In the genomic region with DNA sequence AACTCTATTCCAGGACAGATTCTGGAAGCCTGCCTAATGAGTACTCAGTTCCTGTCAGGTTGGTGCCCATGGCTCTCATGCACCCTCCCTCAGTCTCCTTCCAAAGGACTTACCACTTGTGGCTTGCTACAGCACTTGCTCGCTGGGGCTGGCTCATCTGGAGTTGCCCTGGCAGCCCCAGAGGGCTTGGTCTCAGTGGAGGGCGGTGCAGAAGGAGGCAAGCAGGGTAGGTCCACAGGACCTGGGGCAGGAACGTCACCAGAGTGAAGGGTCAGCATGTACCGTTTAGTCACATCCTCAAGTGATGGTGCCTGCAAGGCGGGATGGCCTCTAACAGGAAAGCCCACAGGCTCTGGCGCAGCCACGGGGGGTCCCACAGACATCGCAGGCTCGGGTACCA, we compare ENCODE assay signal across 8 mouse cellular contexts. TPM values are rescaled to one million over a fixed set of nuclear protein-coding genes. Genes with fewer than 3 reads are reported as not detected.
DNase-seq lines count a peak whose midpoint lies in the region; ATAC-seq lines count a peak whose summit lies in the region.

No protein-coding gene starts in this region.

- H3K9me3 ChIP-seq in heart, embryonic 16.5 days (replicated peaks; ENCODE audit: control insufficient read depth, low read length), result no peaks in the 10 kb centered on the region
- H3K9me3 ChIP-seq in forebrain, embryonic 14.5 days (replicated peaks; ENCODE audit: control insufficient read depth, low read length), result no peaks in the 10 kb centered on the region
- no peaks in the 10 kb centered on the region for H3K9me3 ChIP-seq in limb, embryonic 11.5 days (ENCODE audit: control insufficient read depth, low read length)
- no peaks in the 10 kb centered on the region for H3K9me3 ChIP-seq in neural tube, embryonic 13.5 days

- H3K27me3 ChIP-seq in heart, embryonic 16.5 days (ENCODE audit: control insufficient read depth, insufficient read depth, low read length), result no peaks in the 10 kb centered on the region
- H3K27me3 ChIP-seq in forebrain, embryonic 14.5 days (replicated peaks; ENCODE audit: control insufficient read depth, insufficient read depth, low read length), result 0 out of 2 replicates have a peak, but pooled peaks cover 6% of the 10 kb centered on the region
- H3K27me3 ChIP-seq in limb, embryonic 11.5 days (ENCODE audit: control insufficient read depth, insufficient read depth, low read length), result no peaks in the 10 kb centered on the region
- peaks cover 44% of the 10 kb centered on the region for H3K27me3 ChIP-seq in neural tube, embryonic 13.5 days

- H3K9ac ChIP-seq in heart, embryonic 16.5 days (ENCODE audit: low read length), result peak overlapping the region; percentile 95
- H3K9ac ChIP-seq in forebrain, embryonic 14.5 days (ENCODE audit: low read length), result no peak overlapping the region; the same call in 1 of the 2 replicates
- H3K9ac ChIP-seq in limb, embryonic 11.5 days (ENCODE audit: low read length), result peak overlapping the region; percentile 43; the same call in 1 of the 2 replicates
- peak overlapping the region; percentile 76 for H3K9ac ChIP-seq in neural tube, embryonic 13.5 days

- DNase-seq in heart, adult 9 months (ENCODE audit: low spot score in 2 of 2), result no peak
- no peak for DNase-seq in forebrain, embryonic 14.5 days (ENCODE audit: low spot score)
- DNase-seq in limb, embryonic 11.5 days (ENCODE audit: low spot score), result no peak
- no peak for DNase-seq in cerebellum, postnatal 14 days
- DNase-seq in thymus, postnatal 0 days (ENCODE audit: low spot score), result no peak
- no peak for DNase-seq in spleen, postnatal 14 days (ENCODE audit: low spot score in 2 of 2)

- WGBS in heart, embryonic 16.5 days, result 26% methylated on average over 9 of the region's 9 CpGs
- 67% methylated on average over 9 of the region's 9 CpGs for WGBS in forebrain, embryonic 14.5 days
- WGBS in limb, embryonic 11.5 days, result 49% methylated on average over 9 of the region's 9 CpGs
- 66% methylated on average over 9 of the region's 9 CpGs for WGBS in neural tube, embryonic 13.5 days

- no peak for ATAC-seq in heart, embryonic 16.5 days (replicated peaks; ENCODE audit: extremely low read depth, insufficient read depth, low FRiP score)
- no peak for ATAC-seq in forebrain, embryonic 14.5 days
- ATAC-seq in limb, embryonic 11.5 days (ENCODE audit: insufficient number of reproducible peaks, low FRiP score, low TSS enrichment, low read depth), result no peak
- ATAC-seq in neural tube, embryonic 13.5 days (ENCODE audit: low read depth), result no peak

- peaks cover 72% of the 10 kb centered on the region for H3K4me1 ChIP-seq in heart, embryonic 16.5 days (ENCODE audit: control insufficient read depth, insufficient read depth, low read length)
- peaks cover 59% of the 10 kb centered on the region for H3K4me1 ChIP-seq in forebrain, embryonic 14.5 days (ENCODE audit: control insufficient read depth, insufficient read depth, low read length)
- H3K4me1 ChIP-seq in limb, embryonic 11.5 days (ENCODE audit: control insufficient read depth, insufficient read depth, low read length), result peaks cover 62% of the 10 kb centered on the region
- peaks cover 90% of the 10 kb centered on the region for H3K4me1 ChIP-seq in neural tube, embryonic 13.5 days (replicated peaks)

- H3K4me2 ChIP-seq in heart, embryonic 16.5 days (ENCODE audit: low read depth, low read length), result peak overlapping the region; percentile 90
- peak overlapping the region; percentile 92 for H3K4me2 ChIP-seq in forebrain, embryonic 14.5 days (ENCODE audit: low read length)
- H3K4me2 ChIP-seq in limb, embryonic 11.5 days (ENCODE audit: low read depth, severe bottlenecking), result peak overlapping the region; percentile 60
- H3K4me2 ChIP-seq in neural tube, embryonic 13.5 days, result peak overlapping the region; percentile 77

- H3K27ac ChIP-seq in heart, embryonic 16.5 days (ENCODE audit: low read length), result no peak overlapping the region
- H3K27ac ChIP-seq in forebrain, embryonic 14.5 days (ENCODE audit: low read depth, low read length), result no peak overlapping the region
- no peak overlapping the region for H3K27ac ChIP-seq in limb, embryonic 11.5 days (replicated peaks; ENCODE audit: low read depth, low read length)
- H3K27ac ChIP-seq in neural tube, embryonic 13.5 days (replicated peaks), result no peak overlapping the region

- H3K4me3 ChIP-seq in heart, embryonic 16.5 days (ENCODE audit: low read length), result peak overlapping the region; percentile 67
- H3K4me3 ChIP-seq in forebrain, embryonic 14.5 days (ENCODE audit: low read depth, low read length), result peak overlapping the region; percentile 17
- peak overlapping the region; percentile 85 for H3K4me3 ChIP-seq in limb, embryonic 11.5 days (ENCODE audit: low read depth, low read length)
- peak overlapping the region; percentile 54 for H3K4me3 ChIP-seq in neural tube, embryonic 13.5 days

- H3K36me3 ChIP-seq in heart, embryonic 16.5 days (ENCODE audit: control insufficient read depth, insufficient read depth), result peaks cover 2% of the 10 kb centered on the region; the same call in 1 of the 2 replicates
- H3K36me3 ChIP-seq in forebrain, embryonic 14.5 days (ENCODE audit: control insufficient read depth, insufficient read depth, low read length), result no peaks in the 10 kb centered on the region
- no peaks in the 10 kb centered on the region for H3K36me3 ChIP-seq in limb, embryonic 11.5 days (ENCODE audit: control insufficient read depth, insufficient read depth, low read length)
- H3K36me3 ChIP-seq in neural tube, embryonic 13.5 days, result no peaks in the 10 kb centered on the region

RNA-seq across cellular contexts. Expression of a gene that starts 3.5 kb away (rescaled TPM):
- polyA plus RNA-seq in heart, embryonic 16.5 days (2015; fragmentation: Nextera tagmentation; extraction: Ambion mirVana), result 5.1 and 6.5 TPM in 2 replicates
- 8.0 and 8.8 TPM in 2 replicates for polyA plus RNA-seq in forebrain, embryonic 14.5 days (2014; fragmentation: Nextera tagmentation; extraction: Ambion mirVana)
- 12.6 and 13.6 TPM in 2 replicates for polyA plus RNA-seq in limb, embryonic 11.5 days (2014; fragmentation: Nextera tagmentation; extraction: Ambion mirVana)
- 6.7 and 7.0 TPM in 2 replicates for polyA plus RNA-seq in neural tube, embryonic 13.5 days (2015; fragmentation: Nextera tagmentation; extraction: Ambion mirVana)
- 1.0 and 1.1 TPM in 2 replicates for polyA plus RNA-seq in thymus, postnatal 0 days (2015; fragmentation: Nextera tagmentation; extraction: Ambion mirVana)

RNA-seq across cellular contexts. Expression of a gene that starts 46.0 kb away (rescaled TPM):
- polyA plus RNA-seq in heart, embryonic 16.5 days (2015; fragmentation: Nextera tagmentation; extraction: Ambion mirVana), result 5.1 and 5.8 TPM in 2 replicates
- polyA plus RNA-seq in forebrain, embryonic 14.5 days (2014; fragmentation: Nextera tagmentation; extraction: Ambion mirVana), result 2.3 and 3.2 TPM in 2 replicates
- 1.6 and 2.5 TPM in 2 replicates for polyA plus RNA-seq in limb, embryonic 11.5 days (2014; fragmentation: Nextera tagmentation; extraction: Ambion mirVana)
- 3.6 and 3.9 TPM in 2 replicates for polyA plus RNA-seq in neural tube, embryonic 13.5 days (2015; fragmentation: Nextera tagmentation; extraction: Ambion mirVana)
- polyA plus RNA-seq in thymus, postnatal 0 days (2015; fragmentation: Nextera tagmentation; extraction: Ambion mirVana), result 6.0 and 6.4 TPM in 2 replicates

Comparison
In these comparisons a context has a peak if more than half of its experiments do, and no peak if none do; other contexts are left out.
1. H3K4me3 ChIP-seq: peak in every context shown above with its lines; median percentile 85 in limb, embryonic 11.5 days; 67 in heart, embryonic 16.5 days; 54 in neural tube, embryonic 13.5 days; 17 in forebrain, embryonic 14.5 days.